Mouse (Mus musculus): ENCODE measurements around the gene Lrrc74a. TPM values are rescaled to one million over a fixed set of nuclear protein-coding genes. Genes with fewer than 3 reads are reported as not detected.

The Lrrc74a gene
- total RNA-seq, 1 experiment: not detected

DNA sequence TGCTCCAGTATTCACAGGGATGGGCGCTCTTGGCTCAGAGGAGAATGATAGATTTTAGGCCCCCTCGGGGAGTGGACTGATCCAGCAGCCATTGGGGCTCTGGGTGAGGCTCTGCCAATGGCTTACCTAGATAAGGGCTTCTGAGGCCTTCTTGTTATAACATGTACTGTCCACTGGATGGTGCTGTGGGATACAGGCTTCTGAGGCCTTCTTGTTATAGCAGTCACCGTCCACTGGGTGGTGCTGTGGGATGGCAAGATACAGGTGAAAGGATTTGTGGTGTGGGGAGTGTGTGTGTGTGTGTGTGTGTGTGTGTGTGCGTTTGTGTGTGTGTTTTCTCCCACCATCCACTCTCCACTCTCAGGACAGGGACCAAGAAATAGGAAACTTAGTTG, 61.7 kb downstream of the Lrrc74a start:
- H3K9me3 ChIP-seq (ENCODE audit: control insufficient read depth, insufficient read depth, low read depth, low read length): no peaks in the 10 kb centered on the region
- in situ Hi-C loops (cut with MboI; ENCODE audit: low sequenced_read_pairs in 2 of 2, unreplicated experiment in 2 of 2): loop anchor here in 1 of 2 experiments (10.0 kb wide), 1 partner anchor 139 kb away; no protein-coding TSS in a partner anchor
- no peaks in the 10 kb centered on the region for H3K36me3 ChIP-seq (ENCODE audit: control insufficient read depth, insufficient read depth, low read length, poor library complexity, severe bottlenecking)
- no peak overlapping the region for H3K4me3 ChIP-seq (ENCODE audit: insufficient read depth in 1 of 2, low read depth in 1 of 2, low read length in 2 of 2, poor library complexity in 1 of 2, severe bottlenecking in 1 of 2)
- TF ChIP-seq CHD2 (IDR thresholded peaks at IDR 0.05; ENCODE audit: low read depth, low read length) (no peak), MAFK (IDR thresholded peaks at IDR 0.05; ENCODE audit: insufficient read depth, low read depth, low read length) (0 out of 2 replicates have a peak, but pooled peaks have one; percentile 1), ZNF384 (IDR thresholded peaks at IDR 0.05; ENCODE audit: low read depth, low read length) (peak; percentile 47; the same call in 1 of the 2 replicates), ZC3H11A (IDR thresholded peaks at IDR 0.05; ENCODE audit: borderline replicate concordance, low read depth, low read length) (peak; percentile 98), HCFC1 (IDR thresholded peaks at IDR 0.05; ENCODE audit: borderline replicate concordance, insufficient read depth, low read length) (peak; percentile 65; the same call in 1 of the 2 replicates)
- peaks cover 11 to 28% of the 10 kb centered on the region in 2 experiments for H3K4me1 ChIP-seq (ENCODE audit: control insufficient read depth in 2 of 2, insufficient read depth in 2 of 2, low read length in 2 of 2, poor library complexity in 1 of 2)
- peak overlapping the region; percentile 53 for H3K27ac ChIP-seq (ENCODE audit: insufficient read depth, low read depth, low read length, poor library complexity, severe bottlenecking)
- H3K9ac ChIP-seq (ENCODE audit: insufficient read depth, low read depth, low read length, poor library complexity, severe bottlenecking): no peak overlapping the region; the same call in 1 of the 2 replicates
- peak; percentile 95 for DNase-seq (ENCODE audit: low read depth, low spot score)

DNA sequence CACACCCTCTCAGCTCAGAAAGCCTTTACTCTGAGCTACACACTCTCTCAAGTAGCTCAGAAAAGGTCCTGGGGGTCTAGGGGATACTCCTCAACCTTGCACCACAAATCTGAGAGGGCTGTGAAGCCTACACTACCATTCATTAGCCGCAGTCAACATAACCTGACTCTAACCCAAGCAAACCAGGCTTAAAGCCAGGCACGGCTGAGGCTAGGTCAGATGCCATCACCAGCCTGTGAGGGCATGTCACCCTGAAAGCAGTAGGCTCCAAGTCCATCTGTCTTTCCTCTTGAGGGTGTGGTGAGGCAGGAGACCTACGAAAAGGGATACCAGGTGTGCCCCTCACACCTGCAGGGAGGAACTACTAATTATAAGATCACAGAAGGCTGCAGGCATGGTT, 62.2 kb downstream of the Lrrc74a start:
- Histone ChIP-seq H3K36me3 (ENCODE audit: control insufficient read depth, insufficient read depth, low read length, poor library complexity, severe bottlenecking) (no peaks in the 10 kb centered on the region), H3K9me3 (ENCODE audit: control insufficient read depth, insufficient read depth, low read depth, low read length) (no peaks in the 10 kb centered on the region), H3K9ac (ENCODE audit: insufficient read depth, low read depth, low read length, poor library complexity, severe bottlenecking) (no peak overlapping the region), H3K4me1 (ENCODE audit: control insufficient read depth in 2 of 2, insufficient read depth in 2 of 2, low read length in 2 of 2, poor library complexity in 1 of 2) (peaks cover 11 to 28% of the 10 kb centered on the region in 2 experiments), H3K27ac (ENCODE audit: insufficient read depth, low read depth, low read length, poor library complexity, severe bottlenecking) (no peak overlapping the region; the same call in 1 of the 2 replicates), H3K4me3 (ENCODE audit: insufficient read depth in 1 of 2, low read depth in 1 of 2, low read length in 2 of 2, poor library complexity in 1 of 2, severe bottlenecking in 1 of 2) (no peak overlapping the region)
- in situ Hi-C loops (cut with MboI; ENCODE audit: low sequenced_read_pairs in 2 of 2, unreplicated experiment in 2 of 2): loop anchor here in 1 of 2 experiments (10.0 kb wide), 1 partner anchor 138 kb away; no protein-coding TSS in a partner anchor
- no peak for DNase-seq (ENCODE audit: low read depth, low spot score)
- no peak for TF ChIP-seq ZNF384 (IDR thresholded peaks at IDR 0.05; ENCODE audit: low read depth, low read length)
- TF ChIP-seq HCFC1 (IDR thresholded peaks at IDR 0.05; ENCODE audit: borderline replicate concordance, insufficient read depth, low read length): no peak
- TF ChIP-seq CHD2 (IDR thresholded peaks at IDR 0.05; ENCODE audit: low read depth, low read length): no peak
- TF ChIP-seq MAFK (IDR thresholded peaks at IDR 0.05; ENCODE audit: insufficient read depth, low read depth, low read length): no peak
- no peak for TF ChIP-seq ZC3H11A (IDR thresholded peaks at IDR 0.05; ENCODE audit: borderline replicate concordance, low read depth, low read length)

DNA sequence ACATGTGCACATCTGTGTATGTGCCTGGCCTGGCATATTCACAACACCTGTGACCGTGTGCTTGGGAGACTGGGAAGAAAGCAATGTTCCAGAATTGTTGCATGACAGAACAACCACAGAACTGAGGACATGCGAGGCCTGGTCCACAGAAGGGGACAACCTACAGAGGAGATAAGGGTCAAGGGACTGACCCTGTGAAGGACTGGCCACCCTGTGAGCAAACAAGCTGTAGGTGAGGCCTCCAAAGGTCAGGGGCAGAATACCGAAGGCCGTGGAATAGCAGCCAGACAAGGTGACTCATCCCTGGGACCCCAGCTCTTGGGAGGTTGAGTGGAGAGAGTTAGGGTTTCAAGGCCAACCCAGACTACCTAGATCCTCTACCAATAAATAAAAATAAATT, 63.6 kb downstream of the Lrrc74a start:
- Histone ChIP-seq H3K9me3 (ENCODE audit: control insufficient read depth, insufficient read depth, low read depth, low read length) (no peaks in the 10 kb centered on the region), H3K4me1 (ENCODE audit: control insufficient read depth in 2 of 2, insufficient read depth in 2 of 2, low read length in 2 of 2, poor library complexity in 1 of 2) (peaks cover 11 to 34% of the 10 kb centered on the region in 2 experiments), H3K36me3 (ENCODE audit: control insufficient read depth, insufficient read depth, low read length, poor library complexity, severe bottlenecking) (no peaks in the 10 kb centered on the region), H3K27ac (ENCODE audit: insufficient read depth, low read depth, low read length, poor library complexity, severe bottlenecking) (no peak overlapping the region), H3K9ac (ENCODE audit: insufficient read depth, low read depth, low read length, poor library complexity, severe bottlenecking) (no peak overlapping the region), H3K4me3 (ENCODE audit: insufficient read depth in 1 of 2, low read depth in 1 of 2, low read length in 2 of 2, poor library complexity in 1 of 2, severe bottlenecking in 1 of 2) (no peak overlapping the region)
- DNase-seq (ENCODE audit: low read depth, low spot score): no peak
- TF ChIP-seq CHD2 (IDR thresholded peaks at IDR 0.05; ENCODE audit: low read depth, low read length): no peak
- no peak for TF ChIP-seq ZNF384 (IDR thresholded peaks at IDR 0.05; ENCODE audit: low read depth, low read length)
- no peak for TF ChIP-seq MAFK (IDR thresholded peaks at IDR 0.05; ENCODE audit: insufficient read depth, low read depth, low read length)
- TF ChIP-seq ZC3H11A (IDR thresholded peaks at IDR 0.05; ENCODE audit: borderline replicate concordance, low read depth, low read length): no peak
- in situ Hi-C loops (cut with MboI; ENCODE audit: low sequenced_read_pairs in 2 of 2, unreplicated experiment in 2 of 2): loop anchor here in 1 of 2 experiments (10.0 kb wide), 1 partner anchor 137 kb away; no protein-coding TSS in a partner anchor

DNA sequence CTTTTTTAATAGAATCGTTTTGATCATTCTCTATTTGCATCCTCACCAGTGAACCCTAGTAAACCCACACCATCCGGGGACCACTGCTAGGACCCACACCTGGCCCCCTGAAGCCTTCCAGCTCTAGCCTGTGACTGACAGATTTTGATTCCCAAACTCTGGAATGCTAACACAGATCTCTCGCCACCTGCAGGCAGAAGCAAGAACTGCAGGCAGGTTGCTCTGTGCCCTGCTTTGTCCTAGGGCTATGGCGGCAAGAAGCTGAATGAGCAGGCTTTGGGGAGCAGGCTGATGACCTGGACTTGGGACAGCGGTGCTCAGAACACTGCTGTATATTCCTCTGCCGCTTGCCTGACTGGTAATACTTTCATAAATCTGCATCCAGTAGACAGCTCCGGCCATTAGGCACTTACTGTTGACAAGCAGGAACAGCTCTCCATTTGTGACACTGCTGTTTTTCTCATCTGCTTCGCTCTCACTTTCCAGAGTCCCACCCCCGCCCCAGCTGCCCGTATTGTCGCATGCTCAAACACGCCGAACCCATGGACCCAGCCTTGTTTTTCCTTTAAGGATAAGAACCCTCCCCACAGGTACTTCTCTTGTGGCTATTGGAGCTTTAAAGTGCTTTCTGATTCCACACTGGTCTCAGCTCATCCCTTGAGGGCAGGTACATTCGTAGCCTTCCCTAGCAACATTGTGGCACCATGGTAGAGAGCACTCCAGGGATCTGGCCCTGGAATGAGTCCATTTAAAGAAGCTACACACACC, 64.8 kb downstream of the Lrrc74a start:
- Histone ChIP-seq H3K9me3 (ENCODE audit: control insufficient read depth, insufficient read depth, low read depth, low read length) (no peaks in the 10 kb centered on the region), H3K9ac (ENCODE audit: insufficient read depth, low read depth, low read length, poor library complexity, severe bottlenecking) (peak overlapping the region; percentile 75), H3K27ac (ENCODE audit: insufficient read depth, low read depth, low read length, poor library complexity, severe bottlenecking) (peak overlapping the region; percentile 75), H3K4me1 (ENCODE audit: control insufficient read depth in 2 of 2, insufficient read depth in 2 of 2, low read length in 2 of 2, poor library complexity in 1 of 2) (peaks cover 11 to 34% of the 10 kb centered on the region in 2 experiments), H3K4me3 (ENCODE audit: insufficient read depth in 1 of 2, low read depth in 1 of 2, low read length in 2 of 2, poor library complexity in 1 of 2, severe bottlenecking in 1 of 2) (peak overlapping the region; percentile 43 to 55), H3K36me3 (ENCODE audit: control insufficient read depth, insufficient read depth, low read length, poor library complexity, severe bottlenecking) (no peaks in the 10 kb centered on the region)
- TF ChIP-seq ZC3H11A (IDR thresholded peaks at IDR 0.05; ENCODE audit: borderline replicate concordance, low read depth, low read length) (no peak), ZNF384 (IDR thresholded peaks at IDR 0.05; ENCODE audit: low read depth, low read length) (no peak), HCFC1 (IDR thresholded peaks at IDR 0.05; ENCODE audit: borderline replicate concordance, insufficient read depth, low read length) (peak; percentile 35; the same call in 1 of the 2 replicates), CHD2 (IDR thresholded peaks at IDR 0.05; ENCODE audit: low read depth, low read length) (no peak), MAFK (IDR thresholded peaks at IDR 0.05; ENCODE audit: insufficient read depth, low read depth, low read length) (peak; percentile 30; the same call in 1 of the 2 replicates)
- in situ Hi-C loops (cut with MboI; ENCODE audit: low sequenced_read_pairs in 2 of 2, unreplicated experiment in 2 of 2): loop anchor here in 1 of 2 experiments (10.0 kb wide), 1 partner anchor 136 kb away; no protein-coding TSS in a partner anchor
- peak; percentile 93 for DNase-seq (ENCODE audit: low read depth, low spot score)

Measured in ES-E14 (cell line).